Mouse (Mus musculus): ENCODE results near the gene Idh3g.
"Not testable (repeated sequence)": the region's sequence is repeated elsewhere in the genome, so short reads cannot be mapped to it uniquely, and the experiment has no call there.

GRCm38 (mm10) chrX:73739841-73740240, 46.9 kb downstream of the Idh3g start:
- not testable (repeated sequence) for TF ChIP-seq POLR2A (IDR thresholded peaks at IDR 0.05; ENCODE audit: control insufficient read depth, extremely low read depth, insufficient read depth, low read length, poor library complexity); CTCF (IDR thresholded peaks at IDR 0.05; ENCODE audit: borderline replicate concordance, control insufficient read depth, extremely low read depth, insufficient read depth, low read length, poor library complexity)
